Mouse (Mus musculus): ENCODE measurements around the gene Gm5485.

GRCm38 (mm10) chr16:48444589-48444988 lies 32.4 kb upstream of the Gm5485 start:
- no peak for TF ChIP-seq POLR2A (IDR thresholded peaks at IDR 0.05; ENCODE audit: extremely low read depth, insufficient read depth, low read length)
- no peak for TF ChIP-seq CTCF (IDR thresholded peaks at IDR 0.05; ENCODE audit: low read depth, low read length)

Measured in liver, adult 2 months (tissue).